In the genomic region with DNA sequence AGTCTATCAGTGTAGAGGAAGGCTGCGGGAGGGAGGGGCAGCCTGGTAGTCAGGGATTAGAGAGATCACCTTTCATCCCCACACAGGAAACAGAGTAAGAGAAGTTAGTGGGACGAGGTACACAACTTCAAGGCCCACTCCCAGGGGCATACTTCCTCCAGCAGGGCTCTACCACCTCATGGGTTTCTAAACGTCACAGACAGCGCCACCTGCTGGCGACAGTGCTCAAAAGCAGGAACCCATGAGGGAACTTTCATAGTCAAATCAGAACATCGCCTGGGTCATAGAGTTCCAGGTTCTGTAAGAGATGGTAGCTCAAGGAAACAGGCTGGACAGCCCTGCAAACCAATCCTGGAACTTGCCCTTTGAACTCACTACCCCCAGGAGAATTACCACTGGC, we compare ENCODE assay signal across 9 mouse cellular contexts. TPM values are rescaled to one million over a fixed set of nuclear protein-coding genes. Genes with fewer than 3 reads are reported as not detected.
DNase-seq lines count a peak whose midpoint lies in the region; ATAC-seq and TF ChIP-seq lines count a peak whose summit lies in the region.
"Had no signal": no experiment of that assay in that cellular context is flagged by ENCODE, and none has a peak within 500 bp of the region (broad histone marks: within the 10 kb centered on the region; RNA-seq: fewer than 3 reads in every experiment).

No protein-coding gene starts in this region.

- no peak overlapping the region for H3K4me2 ChIP-seq in hindbrain, postnatal 0 days (ENCODE audit: low read depth, low read length)
- H3K4me2 ChIP-seq in hindbrain, embryonic 16.5 days (ENCODE audit: low read length): no peak overlapping the region

- intact Hi-C loops in left cerebral cortex, postnatal 10 days (cut with DNase I): no loop called here

- TF ChIP-seq CTCF in hindbrain, postnatal 0 days (IDR thresholded peaks at IDR 0.05; ENCODE audit: low read depth): peak; percentile 57

- ATAC-seq in hindbrain, postnatal 0 days: no peak
- ATAC-seq in hindbrain, embryonic 16.5 days: no peak
- no peak for ATAC-seq in erythroid progenitor cell, adult 5-6 weeks (replicated peaks; ENCODE audit: low FRiP score, poor library complexity, severe bottlenecking)

- 44% methylated on average over 6 of the region's 6 CpGs for WGBS in hindbrain, postnatal 0 days
- WGBS in hindbrain, embryonic 16.5 days: 52% methylated on average over 6 of the region's 6 CpGs

- peak; percentile 27 for DNase-seq in hindbrain, postnatal 0 days (ENCODE audit: low spot score)
- peak; percentile 34 for DNase-seq in CD4-positive helper T cell, adult 2 months (ENCODE audit: low read depth, low spot score)
- DNase-seq in adrenal gland, adult 2 months: peak; percentile 19
- DNase-seq in kidney, postnatal 4 days: peak; percentile 67 to 73
- peak; percentile 68 for DNase-seq in thymus, postnatal 4 days
- DNase-seq in left cerebral cortex, postnatal 10 days (ENCODE audit: extremely low spot score in 1 of 2, low spot score in 2 of 2): no peak

- H3K27ac ChIP-seq in hindbrain, postnatal 0 days: no peak overlapping the region
- H3K27ac ChIP-seq in hindbrain, embryonic 16.5 days (ENCODE audit: low read depth, low read length): no peak overlapping the region

- no peaks in the 10 kb centered on the region for H3K9me3 ChIP-seq in hindbrain, postnatal 0 days (ENCODE audit: low read length)
- no peaks in the 10 kb centered on the region for H3K9me3 ChIP-seq in hindbrain, embryonic 16.5 days (ENCODE audit: control insufficient read depth, low read length)

- no peaks in the 10 kb centered on the region for H3K36me3 ChIP-seq in hindbrain, postnatal 0 days (ENCODE audit: insufficient read depth, low read length)
- H3K36me3 ChIP-seq in hindbrain, embryonic 16.5 days (ENCODE audit: control insufficient read depth, insufficient read depth, low read length): no peaks in the 10 kb centered on the region

- no peak overlapping the region for H3K4me3 ChIP-seq in hindbrain, postnatal 0 days (ENCODE audit: low read length)
- H3K4me3 ChIP-seq in hindbrain, embryonic 16.5 days (ENCODE audit: low read length): no peak overlapping the region

- H3K27me3 ChIP-seq in hindbrain, postnatal 0 days (ENCODE audit: insufficient read depth, low read length): no peaks in the 10 kb centered on the region
- H3K27me3 ChIP-seq in hindbrain, embryonic 16.5 days (replicated peaks; ENCODE audit: control insufficient read depth, insufficient read depth, low read length): no peaks in the 10 kb centered on the region

- no peaks in the 10 kb centered on the region for H3K4me1 ChIP-seq in hindbrain, postnatal 0 days (ENCODE audit: insufficient read depth, low read length)
- no peaks in the 10 kb centered on the region for H3K4me1 ChIP-seq in hindbrain, embryonic 16.5 days (ENCODE audit: control insufficient read depth, insufficient read depth, low read depth, low read length)

- no peak overlapping the region for H3K9ac ChIP-seq in hindbrain, postnatal 0 days (replicated peaks; ENCODE audit: low read length)
- H3K9ac ChIP-seq in hindbrain, embryonic 16.5 days (ENCODE audit: low read depth, low read length): no peak overlapping the region

RNA-seq across cellular contexts. Expression of a gene that starts 6.7 kb away (rescaled TPM):
- total RNA-seq in hindbrain, postnatal 0 days (2014; rRNA removed): not detected in 2 replicates
- 0.74 and 0.79 TPM in 2 replicates for polyA plus RNA-seq in hindbrain, postnatal 0 days (2015; fragmentation: Nextera tagmentation; extraction: Ambion mirVana)
- 0.65 and 0.85 TPM in 2 replicates for polyA plus RNA-seq in hindbrain, embryonic 16.5 days (2015; fragmentation: Nextera tagmentation; extraction: Ambion mirVana)
- not detected for total RNA-seq in adrenal gland, adult 2 months (2021)
- polyA plus RNA-seq in adrenal gland, adult 2 months (2012; rRNA removed): not detected in 2 replicates
- total RNA-seq in erythroid progenitor cell, adult 5-6 weeks (2015; ENCODE audit: low replicate concordance): not detected in 2 replicates
- not detected in 2 replicates for total RNA-seq in erythroid progenitor cell, adult 5-6 weeks (2017; ENCODE audit: low replicate concordance)
- total RNA-seq in left cerebral cortex, postnatal 10 days (2021): not detected
- total RNA-seq: left cerebral cortex, adult 18-20 months had no signal

RNA-seq across cellular contexts. Expression of a gene that starts 54.3 kb away (rescaled TPM):
- total RNA-seq in hindbrain, postnatal 0 days (2014; rRNA removed): 4.0 and 11.4 TPM in 2 replicates
- polyA plus RNA-seq in hindbrain, postnatal 0 days (2015; fragmentation: Nextera tagmentation; extraction: Ambion mirVana): 4.7 and 5.0 TPM in 2 replicates
- 4.0 and 4.1 TPM in 2 replicates for polyA plus RNA-seq in hindbrain, embryonic 16.5 days (2015; fragmentation: Nextera tagmentation; extraction: Ambion mirVana)
- 10 to 100 TPM in 1 of 2 experiments, 1 to 10 TPM in 1; 5.0 to 15.2 TPM for total RNA-seq in adrenal gland, adult 2 months (2021)
- 13.6 and 22.6 TPM in 2 replicates for polyA plus RNA-seq in adrenal gland, adult 2 months (2012; rRNA removed)
- 1.7 and 4.3 TPM in 2 replicates for total RNA-seq in erythroid progenitor cell, adult 5-6 weeks (2015; ENCODE audit: low replicate concordance)
- total RNA-seq in erythroid progenitor cell, adult 5-6 weeks (2017; ENCODE audit: low replicate concordance): 2.3 and 3.5 TPM in 2 replicates
- 10 to 100 TPM; 15.0 to 17.8 TPM for total RNA-seq in left cerebral cortex, postnatal 10 days (2021)

Comparison
In these comparisons a context has a peak if more than half of its experiments do, and no peak if none do; other contexts are left out.
1. DNase-seq: peak in hindbrain, postnatal 0 days (single experiment), CD4-positive helper T cell, adult 2 months (single experiment), adrenal gland, adult 2 months (single experiment), kidney, postnatal 4 days (2 of 2) and thymus, postnatal 4 days (single experiment); none in left cerebral cortex, postnatal 10 days (0 of 2).